Mouse (Mus musculus) hindbrain, embryonic 14.5 days (tissue): ENCODE measurements at regions not wholly inside any gene's neighbourhood (a gene's known extent, or its start where the extent isn't known, plus 50 kb on each side); places are given as distances from the start of the nearest gene placed in this dataset.

ENCODE experiments used
- ATAC-seq: fragments of 200-750 bp; cut with Nextera tagmentation; 2 replicates; pipeline ENCODE4 v1.8.0; 2017; ENCODE audit warnings: moderate number of reproducible peaks, mild to moderate bottlenecking, moderate TSS enrichment, moderate library complexity; ENCODE audit not compliant: low FRiP score
- DNase-seq: peaks from one replicate; pipeline ENCODE4 v3.0.0-alpha.2; 2015; ENCODE audit warnings: low spot score
- H3K27ac ChIP-seq: fragments of 300-500 bp; sonication (generic); 2 replicates; pipeline ENCODE4 v1.5.1; 2014; ENCODE audit warnings: mild to moderate bottlenecking, moderate library complexity
- H3K27me3 ChIP-seq: fragments of 300-500 bp; sonication (generic); 2 replicates; pipeline ENCODE4 v1.6.1; 2014; ENCODE audit warnings: mild to moderate bottlenecking, low read length, mixed read lengths; ENCODE audit not compliant: control insufficient read depth, insufficient read depth
- H3K36me3 ChIP-seq: fragments of 300-500 bp; sonication (generic); replicated peaks from 2 replicates; pipeline ENCODE4 v1.6.1; 2014; ENCODE audit not compliant: control insufficient read depth, insufficient read depth
- H3K4me1 ChIP-seq: fragments of 300-500 bp; sonication (generic); replicated peaks from 2 replicates; pipeline ENCODE4 v1.6.1; 2014; ENCODE audit warnings: antibody characterized with exemption, low read length, mixed read lengths; ENCODE audit not compliant: control insufficient read depth, insufficient read depth
- H3K4me2 ChIP-seq: fragments of 300-500 bp; sonication (generic); replicated peaks from 2 replicates; pipeline ENCODE4 v1.6.1; 2014; ENCODE audit warnings: mild to moderate bottlenecking, moderate library complexity
- H3K4me3 ChIP-seq: fragments of 300-500 bp; sonication (generic); replicated peaks from 2 replicates; pipeline ENCODE4 v1.5.1; 2014; ENCODE audit warnings: mild to moderate bottlenecking, low read length
- H3K9ac ChIP-seq: fragments of 300-500 bp; sonication (generic); 2 replicates; pipeline ENCODE4 v1.6.1; 2014
- H3K9me3 ChIP-seq: fragments of 300-500 bp; sonication (generic); 2 replicates; pipeline ENCODE4 v1.6.1; 2016; ENCODE audit warnings: low read length; ENCODE audit not compliant: control insufficient read depth
- WGBS: fragments of 180-500 bp; shearing (Covaris S2); extraction: QIAGEN DNeasy Blood & Tissue Kit; methylation state at CpG from one replicate; pipeline ENCODE4 v1.1.7; 2014; 5-methylcytosine and 5-hydroxymethylcytosine counted together

DNA sequence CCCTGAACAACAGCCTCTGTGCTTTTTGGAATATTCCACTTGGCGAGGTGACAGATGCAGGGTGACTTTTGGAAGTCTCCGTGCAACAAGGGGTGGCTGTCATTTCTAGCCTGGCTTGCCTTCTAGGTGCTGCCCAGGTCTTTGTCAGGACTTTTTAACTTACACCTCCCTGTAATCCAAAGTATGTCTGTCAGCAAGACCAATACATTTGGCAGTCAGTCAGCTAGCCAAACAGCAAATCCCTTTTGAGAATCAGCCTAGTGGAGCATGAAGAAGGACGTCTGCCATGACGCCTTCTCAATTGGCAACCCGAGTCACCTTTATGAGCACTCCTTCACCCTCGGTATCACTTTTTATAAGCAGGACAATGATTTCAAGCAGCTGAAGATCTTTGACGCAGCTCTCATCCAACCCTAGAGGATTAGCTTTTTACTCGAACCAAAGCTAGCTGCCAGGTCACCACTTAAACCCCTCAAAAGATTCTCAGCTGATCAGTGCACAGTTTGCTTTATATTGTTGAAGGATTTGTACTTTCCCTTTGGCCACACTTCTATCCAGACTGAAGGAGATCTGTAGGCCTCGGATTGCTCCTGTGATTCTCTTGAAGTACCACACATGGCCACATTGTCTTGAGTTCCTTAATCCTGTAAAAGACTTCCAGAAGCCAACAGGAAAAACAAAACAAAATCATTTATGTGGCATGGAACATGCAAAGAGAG, 883.1 kb downstream of the Fam19a2 start:
- WGBS, result 46% methylated on average over 9 of the region's 9 CpGs
- Histone ChIP-seq H3K27me3 (no peaks in the 10 kb centered on the region), H3K4me1 (no peaks in the 10 kb centered on the region), H3K4me2 (no peak overlapping the region), H3K27ac (no peak overlapping the region), H3K4me3 (no peak overlapping the region), H3K9me3 (no peaks in the 10 kb centered on the region), H3K36me3 (no peaks in the 10 kb centered on the region), H3K9ac (no peak overlapping the region)
- DNase-seq (no peak), ATAC-seq (no peak)

DNA sequence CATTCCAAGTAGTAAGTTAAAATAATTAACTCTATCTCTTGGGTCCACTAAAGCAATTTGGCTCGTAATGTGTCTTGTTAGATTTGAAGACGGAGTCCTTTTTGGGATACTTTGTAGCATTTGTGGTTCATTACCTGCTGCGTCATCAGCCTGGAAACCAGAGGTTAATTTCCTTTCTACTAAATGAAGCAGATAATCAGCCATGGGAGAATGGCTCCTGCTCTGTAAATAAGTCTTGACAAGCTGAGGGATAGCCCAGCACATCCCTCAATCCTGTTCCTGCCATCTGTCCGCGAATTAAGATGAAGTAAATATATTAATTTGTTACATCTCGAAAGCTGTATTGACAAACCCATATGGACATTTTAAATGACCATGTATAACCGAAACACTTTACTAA, 899.6 kb downstream of the Fam19a2 start:
- Histone ChIP-seq H3K4me2 (no peak overlapping the region), H3K9ac (no peak overlapping the region), H3K9me3 (no peaks in the 10 kb centered on the region), H3K4me1 (no peaks in the 10 kb centered on the region), H3K27ac (no peak overlapping the region), H3K36me3 (no peaks in the 10 kb centered on the region), H3K4me3 (no peak overlapping the region), H3K27me3 (no peaks in the 10 kb centered on the region)
- 68% methylated on average over 7 of the region's 7 CpGs for WGBS
- ATAC-seq (no peak), DNase-seq (peak; percentile 28)

DNA sequence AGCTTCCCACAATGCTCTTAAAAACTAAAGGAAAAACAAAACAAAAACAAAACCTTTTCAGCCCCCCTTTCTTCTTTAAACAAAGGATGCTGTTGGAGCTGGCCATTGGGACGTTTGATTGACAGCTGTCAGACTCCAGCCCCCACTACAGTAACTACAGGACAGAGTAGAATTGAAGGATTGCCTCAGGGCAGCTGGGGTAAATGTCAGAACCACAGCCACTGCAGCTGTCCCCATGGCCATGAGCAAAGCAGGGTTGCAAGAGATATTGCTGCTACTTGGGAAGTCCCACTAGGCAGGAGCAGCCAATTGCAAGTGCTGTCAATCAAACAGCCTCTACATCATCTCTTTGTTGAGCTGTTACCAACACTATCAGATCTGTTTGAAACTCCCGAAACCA, 911.8 kb downstream of the Fam19a2 start:
- Histone ChIP-seq H3K4me3 (no peak overlapping the region), H3K4me2 (no peak overlapping the region), H3K4me1 (no peaks in the 10 kb centered on the region), H3K9me3 (no peaks in the 10 kb centered on the region), H3K36me3 (no peaks in the 10 kb centered on the region), H3K27me3 (no peaks in the 10 kb centered on the region), H3K27ac (no peak overlapping the region), H3K9ac (no peak overlapping the region)
- WGBS, result 71% methylated on average over 2 of the region's 2 CpGs
- DNase-seq (no peak), ATAC-seq (no peak)

DNA sequence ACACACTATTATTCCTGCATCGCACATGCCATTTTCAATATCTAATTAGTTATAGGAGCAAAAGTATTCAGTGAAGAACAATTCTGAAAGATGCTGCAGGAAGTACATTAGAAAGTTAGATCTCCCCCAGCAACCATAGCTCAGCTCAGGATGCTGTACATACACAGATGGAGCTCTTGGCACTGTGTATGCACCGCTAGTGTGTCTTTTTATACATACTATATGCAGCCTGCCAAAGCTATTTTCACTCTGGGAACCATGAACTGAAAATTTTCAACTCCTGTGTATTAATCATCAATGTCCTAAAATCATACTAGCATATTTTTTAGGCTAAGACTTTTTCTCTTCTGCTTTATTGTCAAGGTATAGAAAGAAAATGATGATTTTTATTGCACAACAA, 944.5 kb downstream of the Fam19a2 start:
- Histone ChIP-seq H3K9ac (no peak overlapping the region), H3K27me3 (no peaks in the 10 kb centered on the region), H3K27ac (no peak overlapping the region), H3K4me1 (no peaks in the 10 kb centered on the region), H3K36me3 (no peaks in the 10 kb centered on the region), H3K4me2 (no peak overlapping the region), H3K9me3 (no peaks in the 10 kb centered on the region), H3K4me3 (no peak overlapping the region)
- no peak for ATAC-seq
- WGBS, result 97% methylated on average over 2 of the region's 2 CpGs
- no peak for DNase-seq

DNA sequence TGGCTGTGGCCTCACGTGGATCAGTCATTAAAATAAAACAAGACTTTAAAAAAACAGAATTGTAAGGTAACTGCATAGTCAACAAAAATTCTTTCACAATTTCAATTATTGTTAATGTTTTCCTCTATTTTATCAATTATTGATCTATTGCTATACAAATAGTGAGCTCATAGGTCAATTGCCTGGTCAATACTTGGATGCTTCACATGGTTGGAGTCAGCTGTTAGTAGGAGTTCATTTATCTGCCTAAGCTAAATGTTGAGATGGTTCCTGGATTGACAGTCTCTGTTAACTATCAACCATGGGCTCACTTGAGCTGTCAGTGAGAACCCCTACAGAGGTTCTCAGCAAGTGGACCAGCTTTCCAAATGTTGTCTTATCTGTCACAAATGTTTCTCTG, 955.7 kb downstream of the Fam19a2 start:
- Histone ChIP-seq H3K4me1 (no peaks in the 10 kb centered on the region), H3K9ac (no peak overlapping the region), H3K9me3 (no peaks in the 10 kb centered on the region), H3K27ac (no peak overlapping the region), H3K4me3 (no peak overlapping the region), H3K36me3 (no peaks in the 10 kb centered on the region), H3K27me3 (no peaks in the 10 kb centered on the region), H3K4me2 (no peak overlapping the region)
- 83% methylated on average over 1 of the region's 1 CpGs for WGBS
- no peak for ATAC-seq
- no peak for DNase-seq

DNA sequence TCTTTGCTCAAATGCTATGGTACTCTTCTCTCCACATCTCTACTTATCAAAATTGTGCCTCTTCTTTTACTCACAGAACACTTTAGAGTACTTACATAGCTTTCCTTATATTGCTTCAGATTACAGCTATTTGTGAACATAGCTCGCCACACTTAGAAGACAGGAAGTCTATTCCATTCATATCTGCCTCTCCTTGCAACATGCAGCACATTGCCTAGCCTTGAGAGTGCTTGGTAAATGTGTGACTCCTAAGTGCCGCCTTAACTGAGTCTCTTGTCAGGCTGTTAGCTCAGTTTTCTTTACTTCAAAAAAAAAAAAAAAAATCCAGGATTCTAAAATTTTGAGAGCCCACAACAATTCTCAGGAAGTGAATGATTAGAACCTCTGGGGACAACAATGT, 958.3 kb downstream of the Fam19a2 start:
- Histone ChIP-seq H3K4me1 (no peaks in the 10 kb centered on the region), H3K9ac (no peak overlapping the region), H3K4me3 (no peak overlapping the region), H3K27ac (no peak overlapping the region), H3K4me2 (no peak overlapping the region), H3K36me3 (no peaks in the 10 kb centered on the region), H3K27me3 (no peaks in the 10 kb centered on the region), H3K9me3 (no peaks in the 10 kb centered on the region)
- 80% methylated on average over 2 of the region's 2 CpGs for WGBS
- DNase-seq (no peak), ATAC-seq (no peak)

DNA sequence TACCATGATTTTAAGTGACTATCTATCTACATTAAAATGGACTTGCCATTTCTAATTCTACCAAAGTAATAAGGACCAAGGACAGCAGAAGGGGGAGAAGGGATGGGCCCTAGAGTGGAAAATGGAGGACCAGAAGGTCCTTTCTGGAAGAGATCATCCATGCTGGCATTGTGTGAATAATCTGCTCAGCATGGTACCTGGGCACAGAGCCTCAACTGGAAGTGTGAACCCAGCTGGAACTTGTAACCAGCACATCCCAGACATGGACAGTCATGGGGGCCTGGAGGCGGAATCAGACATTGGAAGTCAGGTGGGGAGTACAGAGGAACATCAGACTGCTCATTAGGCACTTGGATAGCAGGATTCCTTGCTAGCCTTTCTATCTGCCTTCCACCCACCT, 963.3 kb downstream of the Fam19a2 start:
- no peak overlapping the region for H3K4me2 ChIP-seq
- no peak overlapping the region for H3K4me3 ChIP-seq
- no peak for ATAC-seq
- DNase-seq, result no peak
- no peak overlapping the region for H3K27ac ChIP-seq
- H3K9me3 ChIP-seq, result no peaks in the 10 kb centered on the region
- no peaks in the 10 kb centered on the region for H3K36me3 ChIP-seq
- no peak overlapping the region for H3K9ac ChIP-seq
- H3K27me3 ChIP-seq, result no peaks in the 10 kb centered on the region
- no peaks in the 10 kb centered on the region for H3K4me1 ChIP-seq
- WGBS, result 95% methylated on average over 1 of the region's 1 CpGs

DNA sequence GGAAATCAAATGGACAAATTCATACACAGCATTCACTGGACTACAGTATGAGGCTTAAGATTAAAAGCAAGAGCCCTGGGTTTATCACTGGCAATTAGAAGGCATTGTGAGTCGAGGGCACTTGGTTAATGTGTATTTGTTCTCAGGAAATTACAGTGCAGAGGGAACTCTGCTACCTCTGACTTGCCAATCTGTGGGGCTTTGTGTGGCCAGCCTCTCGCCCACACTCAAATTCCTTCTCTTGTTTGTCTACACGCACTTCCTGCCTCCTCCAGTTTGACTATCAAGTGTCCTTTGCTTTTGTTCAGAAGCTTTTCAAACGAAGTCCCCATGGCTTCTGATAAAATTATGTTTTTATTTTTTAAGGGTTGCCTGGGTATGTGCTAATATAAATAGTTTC, 985.6 kb downstream of the Fam19a2 start:
- H3K4me1 ChIP-seq, result no peaks in the 10 kb centered on the region
- WGBS, result 42% methylated on average over 4 of the region's 4 CpGs
- DNase-seq (no peak), ATAC-seq (no peak)
- H3K36me3 ChIP-seq, result no peaks in the 10 kb centered on the region
- no peaks in the 10 kb centered on the region for H3K27me3 ChIP-seq
- no peak overlapping the region for H3K9ac ChIP-seq
- no peak overlapping the region for H3K27ac ChIP-seq
- H3K9me3 ChIP-seq, result no peaks in the 10 kb centered on the region
- H3K4me2 ChIP-seq, result no peak overlapping the region
- H3K4me3 ChIP-seq, result no peak overlapping the region

DNA sequence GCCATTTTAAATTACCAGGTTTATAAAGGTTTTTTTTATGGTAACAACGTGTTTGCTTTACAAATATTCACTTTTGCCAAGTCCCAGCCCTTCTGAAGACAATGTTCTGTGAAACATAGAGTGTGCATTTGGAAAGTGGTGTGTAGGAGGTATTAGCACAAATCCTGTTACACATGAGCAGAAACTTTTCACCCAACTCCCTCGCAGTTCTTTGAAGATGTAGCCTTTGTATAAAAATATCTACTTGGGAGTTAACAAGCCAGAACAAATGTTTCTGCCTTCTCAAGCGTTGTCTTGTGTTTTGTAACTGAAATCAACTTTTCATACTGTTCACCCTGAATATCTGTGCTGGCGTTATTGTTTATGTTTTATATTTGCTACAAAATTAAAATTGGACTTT, 986.2 kb downstream of the Fam19a2 start:
- no peak overlapping the region for H3K4me2 ChIP-seq
- no peak overlapping the region for H3K27ac ChIP-seq
- no peaks in the 10 kb centered on the region for H3K4me1 ChIP-seq
- ATAC-seq (no peak), DNase-seq (no peak)
- H3K9ac ChIP-seq, result no peak overlapping the region
- H3K27me3 ChIP-seq, result no peaks in the 10 kb centered on the region
- 64% methylated on average over 4 of the region's 4 CpGs for WGBS
- H3K36me3 ChIP-seq, result no peaks in the 10 kb centered on the region
- no peak overlapping the region for H3K4me3 ChIP-seq
- no peaks in the 10 kb centered on the region for H3K9me3 ChIP-seq
